Mouse (Mus musculus): ENCODE measurements around the gene Aes. TPM values are rescaled to one million over a fixed set of nuclear protein-coding genes. Genes with fewer than 3 reads are reported as not detected.

Aes gene
- polyA plus RNA-seq (2012; fragmentation: generic; extraction: Trizol): 639 TPM

- Histone ChIP-seq H3ac (ENCODE audit: control insufficient read depth, insufficient read length) (peak within 1 kb of the TSS; percentile 31), H3K4me3 (peak within 1 kb of the TSS; percentile 98), H3K4me2 (ENCODE audit: low read depth) (peak within 1 kb of the TSS; percentile 73), H3K79me2 (ENCODE audit: control insufficient read depth, insufficient read depth) (peaks cover 25% of the 10 kb centered on the region), H3K27me3 (ENCODE audit: control insufficient read depth, insufficient read depth, insufficient read length) (no peaks in the 10 kb centered on the region), H3K36me3 (ENCODE audit: control insufficient read depth, insufficient read depth) (no peaks in the 10 kb centered on the region)
- TF ChIP-seq POLR2A (IDR thresholded peaks at IDR 0.05; ENCODE audit: insufficient read length, low read depth) (peak; percentile 58), SRF (IDR thresholded peaks at IDR 0.05; ENCODE audit: control insufficient read depth, insufficient read length, low read depth) (no peak), REST (IDR thresholded peaks at IDR 0.05; ENCODE audit: insufficient read depth, insufficient read length) (no peak), E2F4 (IDR thresholded peaks at IDR 0.05; ENCODE audit: insufficient read depth) (no peak), POLR2AphosphoS2 (IDR thresholded peaks at IDR 0.05; ENCODE audit: insufficient read length, low read depth) (peak; percentile 60), MAX (IDR thresholded peaks at IDR 0.05; ENCODE audit: low read depth) (no peak), MYOG (IDR thresholded peaks at IDR 0.05; ENCODE audit: control insufficient read depth in 1 of 3, insufficient read depth in 1 of 3, insufficient read length in 2 of 3, low read depth in 2 of 3) (peak in 2 of 3 experiments; percentile 40 to 51), USF1 (IDR thresholded peaks at IDR 0.05; ENCODE audit: low read depth) (no peak), MYOD1 (IDR thresholded peaks at IDR 0.05; ENCODE audit: control insufficient read depth in 1 of 3, insufficient read length in 2 of 3, low read depth in 2 of 3) (peak in 1 of 3 experiments; percentile 82), TCF12 (IDR thresholded peaks at IDR 0.05; ENCODE audit: insufficient read depth, poor library complexity, severe bottlenecking) (no peak), TCF3 (IDR thresholded peaks at IDR 0.05; ENCODE audit: insufficient read length, low read depth) (peak; percentile 17), CEBPB (IDR thresholded peaks at IDR 0.05; ENCODE audit: insufficient read depth, poor library complexity, severe bottlenecking) (no peak)
Measured at GRCm38 (mm10) chr10:81559163-81559626, at the start of gene Aes. Aes (plus strand) TSS chr10:81559488.

- no peak overlapping the region for H3K4me2 ChIP-seq (ENCODE audit: low read depth)
Measured at GRCm38 (mm10) chr10:81510246-81510810, 49.0 kb upstream of the Aes start.

GRCm38 (mm10) chr10:81513798-81514197 lies 45.5 kb upstream of the Aes start:
- H3K4me2 ChIP-seq (ENCODE audit: low read depth): no peak overlapping the region
- no peak overlapping the region for H3ac ChIP-seq (ENCODE audit: control insufficient read depth, insufficient read length)
- H3K36me3 ChIP-seq (ENCODE audit: control insufficient read depth, insufficient read depth): no peaks in the 10 kb centered on the region
- no peaks in the 10 kb centered on the region for H3K79me2 ChIP-seq (ENCODE audit: control insufficient read depth, insufficient read depth)
- no peak overlapping the region for H3K4me3 ChIP-seq
- TF ChIP-seq MAX (IDR thresholded peaks at IDR 0.05; ENCODE audit: low read depth) (no peak), CEBPB (IDR thresholded peaks at IDR 0.05; ENCODE audit: insufficient read depth, poor library complexity, severe bottlenecking) (no peak), MYOG (IDR thresholded peaks at IDR 0.05; ENCODE audit: control insufficient read depth in 1 of 3, insufficient read depth in 1 of 3, insufficient read length in 2 of 3, low read depth in 2 of 3) (no peak), POLR2A (IDR thresholded peaks at IDR 0.05; ENCODE audit: insufficient read length, low read depth) (no peak), TCF12 (IDR thresholded peaks at IDR 0.05; ENCODE audit: insufficient read depth, poor library complexity, severe bottlenecking) (no peak), REST (IDR thresholded peaks at IDR 0.05; ENCODE audit: insufficient read depth, insufficient read length) (no peak), TCF3 (IDR thresholded peaks at IDR 0.05; ENCODE audit: insufficient read length, low read depth) (no peak), POLR2AphosphoS2 (IDR thresholded peaks at IDR 0.05; ENCODE audit: insufficient read length, low read depth) (no peak), MYOD1 (IDR thresholded peaks at IDR 0.05; ENCODE audit: control insufficient read depth in 1 of 3, insufficient read length in 2 of 3, low read depth in 2 of 3) (no peak), E2F4 (IDR thresholded peaks at IDR 0.05; ENCODE audit: insufficient read depth) (no peak)
- H3K27me3 ChIP-seq (ENCODE audit: control insufficient read depth, insufficient read depth, insufficient read length): peaks cover 4% of the 10 kb centered on the region

More at GRCm38 (mm10) chr10:81510246-81510810, 49.0 kb upstream of the Aes start:
- Histone ChIP-seq H3K36me3 (ENCODE audit: control insufficient read depth, insufficient read depth) (no peaks in the 10 kb centered on the region), H3ac (ENCODE audit: control insufficient read depth, insufficient read length) (no peak overlapping the region), H3K27me3 (ENCODE audit: control insufficient read depth, insufficient read depth, insufficient read length) (peaks cover 4% of the 10 kb centered on the region), H3K79me2 (ENCODE audit: control insufficient read depth, insufficient read depth) (no peaks in the 10 kb centered on the region), H3K4me3 (no peak overlapping the region)
- TF ChIP-seq TCF12 (IDR thresholded peaks at IDR 0.05; ENCODE audit: insufficient read depth, poor library complexity, severe bottlenecking) (no peak), CEBPB (IDR thresholded peaks at IDR 0.05; ENCODE audit: insufficient read depth, poor library complexity, severe bottlenecking) (no peak), TCF3 (IDR thresholded peaks at IDR 0.05; ENCODE audit: insufficient read length, low read depth) (no peak), MAX (IDR thresholded peaks at IDR 0.05; ENCODE audit: low read depth) (no peak)

GRCm38 (mm10) chr10:81517227-81517626 lies 42.1 kb upstream of the Aes start:
- TF ChIP-seq CEBPB (IDR thresholded peaks at IDR 0.05; ENCODE audit: insufficient read depth, poor library complexity, severe bottlenecking) (no peak), E2F4 (IDR thresholded peaks at IDR 0.05; ENCODE audit: insufficient read depth) (no peak), POLR2AphosphoS2 (IDR thresholded peaks at IDR 0.05; ENCODE audit: insufficient read length, low read depth) (no peak), MAX (IDR thresholded peaks at IDR 0.05; ENCODE audit: low read depth) (no peak), TCF3 (IDR thresholded peaks at IDR 0.05; ENCODE audit: insufficient read length, low read depth) (no peak), MYOG (IDR thresholded peaks at IDR 0.05; ENCODE audit: control insufficient read depth in 1 of 3, insufficient read depth in 1 of 3, insufficient read length in 2 of 3, low read depth in 2 of 3) (no peak), SRF (IDR thresholded peaks at IDR 0.05; ENCODE audit: control insufficient read depth, insufficient read length, low read depth) (no peak), USF1 (IDR thresholded peaks at IDR 0.05; ENCODE audit: low read depth) (no peak), REST (IDR thresholded peaks at IDR 0.05; ENCODE audit: insufficient read depth, insufficient read length) (no peak), TCF12 (IDR thresholded peaks at IDR 0.05; ENCODE audit: insufficient read depth, poor library complexity, severe bottlenecking) (no peak), MYOD1 (IDR thresholded peaks at IDR 0.05; ENCODE audit: control insufficient read depth in 1 of 3, insufficient read length in 2 of 3, low read depth in 2 of 3) (no peak), POLR2A (IDR thresholded peaks at IDR 0.05; ENCODE audit: insufficient read length, low read depth) (no peak)
- Histone ChIP-seq H3ac (ENCODE audit: control insufficient read depth, insufficient read length) (no peak overlapping the region), H3K36me3 (ENCODE audit: control insufficient read depth, insufficient read depth) (no peaks in the 10 kb centered on the region), H3K27me3 (ENCODE audit: control insufficient read depth, insufficient read depth, insufficient read length) (peaks cover 7% of the 10 kb centered on the region), H3K79me2 (ENCODE audit: control insufficient read depth, insufficient read depth) (no peaks in the 10 kb centered on the region), H3K4me3 (no peak overlapping the region), H3K4me2 (ENCODE audit: low read depth) (no peak overlapping the region)
